Mouse (Mus musculus) adrenal gland, adult 18-20 months (tissue): ENCODE results near the gene Lyl1. TPM values are rescaled to one million over a fixed set of nuclear protein-coding genes. Genes with fewer than 3 reads are reported as not detected.

Experiments used
- DNase-seq, 2 experiments: peaks; one replicate each; pipeline ENCODE4 v3.0.0; 2021 to 2022; ENCODE audit warnings: low spot score in 2 of 2
- total RNA-seq, 2 experiments: library from RNA; stranded (reverse); gene quantifications; 1 replicate in 1 of 2; 2 replicates in 1 of 2; pipeline ENCODE4 v1.2.3; 2021

Lyl1 gene
- total RNA-seq, 2 experiments from 2014 or later, result 2.7 to 2.8 TPM

DNA sequence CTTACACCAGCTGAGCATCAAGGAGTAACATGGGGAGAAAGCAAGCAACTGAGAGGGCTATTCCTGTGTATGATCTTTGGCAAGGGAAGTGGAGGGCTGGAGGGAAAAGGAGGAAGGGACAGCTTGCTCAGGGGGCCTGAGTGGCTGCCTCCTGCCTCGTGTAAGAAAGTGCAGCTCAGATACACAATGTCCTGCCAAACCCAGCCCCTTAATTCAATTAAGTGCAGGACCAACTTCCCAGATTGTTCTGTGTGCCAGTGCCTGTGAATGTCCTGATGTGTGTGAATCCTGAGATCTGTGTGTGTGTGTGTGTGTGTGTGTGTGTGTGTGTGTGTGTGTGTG, 38.1 kb downstream of the Lyl1 start:
- DNase-seq, result no peak

- no peak for DNase-seq
Observed at GRCm38 (mm10) chr8:84740895-84741843, 39.9 kb downstream of the Lyl1 start.

DNA sequence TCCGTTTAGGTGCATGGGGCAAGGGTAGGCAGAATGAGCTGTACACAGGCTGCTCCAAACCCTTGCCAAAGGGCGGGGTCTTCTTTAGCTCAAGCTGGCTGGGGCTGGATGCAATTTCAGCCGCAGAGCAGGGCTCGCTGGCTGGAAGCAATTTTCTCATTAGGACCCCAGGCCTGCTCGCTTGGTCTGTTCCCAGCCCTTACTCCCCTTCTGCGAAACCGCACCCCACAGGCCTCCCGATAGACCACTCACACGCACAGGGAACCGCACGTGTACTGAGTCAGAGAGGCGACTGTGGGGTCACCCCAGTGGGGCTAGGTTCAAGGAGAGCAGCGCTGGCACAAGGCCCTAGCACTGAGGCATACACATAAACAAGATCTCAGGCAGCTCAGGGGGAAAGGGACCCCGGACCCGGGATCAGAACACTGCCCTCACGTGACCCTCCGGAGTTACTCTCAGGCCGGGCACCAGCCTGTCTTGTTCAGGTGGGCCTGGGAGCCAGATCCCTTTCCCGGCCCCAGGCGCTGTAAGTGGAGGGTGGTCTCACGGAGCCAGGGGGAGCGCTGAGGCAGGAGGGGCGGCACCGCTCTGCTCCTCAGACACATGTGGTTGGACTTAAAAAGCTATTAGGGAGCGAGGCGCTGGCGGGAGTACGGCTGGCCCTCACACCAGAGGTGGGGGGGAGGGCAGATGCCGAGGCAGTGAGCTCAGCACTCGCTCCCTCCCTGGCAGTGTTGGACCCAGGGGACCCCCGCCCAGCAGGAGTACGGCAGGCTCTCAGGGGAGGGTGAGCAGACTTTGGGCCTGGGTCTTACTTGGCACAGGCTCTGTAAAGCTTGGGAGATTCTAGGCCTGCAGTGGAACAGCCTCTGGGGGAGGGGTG, 41.2 kb downstream of the Lyl1 start:
- DNase-seq, result no peak

GRCm38 (mm10) chr8:84743054-84743415, 41.8 kb downstream of the Lyl1 start:
- no peak for DNase-seq

GRCm38 (mm10) chr8:84743517-84744420, 42.5 kb downstream of the Lyl1 start:
- peak in 1 of 2 experiments; percentile 60 for DNase-seq

DNA sequence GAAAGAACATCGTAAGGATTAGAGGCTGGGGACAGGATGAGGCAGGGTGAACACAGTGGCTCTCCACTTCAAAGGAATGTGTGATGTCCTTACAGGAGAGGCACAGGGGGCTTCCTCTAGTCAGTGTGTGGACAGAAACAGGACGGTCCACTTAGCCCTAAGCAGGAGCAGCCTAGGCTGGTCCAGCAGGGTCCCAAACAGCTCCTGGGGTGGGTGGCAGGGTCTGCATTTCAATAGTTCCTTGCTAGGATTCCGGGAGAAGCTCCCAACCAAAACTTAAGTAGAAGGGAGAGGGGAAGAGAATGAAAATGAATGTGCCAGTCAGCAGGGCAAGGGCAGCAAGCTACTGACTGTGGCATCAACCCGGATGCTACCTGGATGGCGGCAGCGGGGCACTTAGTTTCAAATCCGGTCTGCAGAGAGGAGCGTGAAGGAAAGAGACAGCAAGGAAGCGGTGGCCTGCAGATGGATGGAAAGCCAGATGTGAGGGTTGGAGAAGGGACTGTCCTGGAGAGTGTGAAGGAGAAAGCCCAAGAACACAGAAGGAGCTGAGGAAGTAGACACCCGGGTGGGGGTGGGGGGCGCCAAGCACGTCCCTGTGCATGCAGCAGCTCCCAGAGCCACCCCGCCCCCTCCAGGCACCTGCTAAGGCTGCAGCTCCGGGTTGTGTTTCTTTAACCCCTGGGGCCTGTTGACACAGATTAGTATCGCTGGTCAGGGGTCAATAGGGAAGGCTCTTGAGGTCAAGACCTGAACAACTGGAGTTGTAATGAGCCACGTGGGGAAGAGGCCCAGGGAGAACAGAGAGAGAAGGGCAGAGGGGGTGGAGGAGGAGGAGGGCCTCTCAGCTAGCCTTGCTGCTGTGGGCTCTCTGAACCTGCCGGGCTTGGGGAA, 44.0 kb downstream of the Lyl1 start:
- DNase-seq, result no peak

DNA sequence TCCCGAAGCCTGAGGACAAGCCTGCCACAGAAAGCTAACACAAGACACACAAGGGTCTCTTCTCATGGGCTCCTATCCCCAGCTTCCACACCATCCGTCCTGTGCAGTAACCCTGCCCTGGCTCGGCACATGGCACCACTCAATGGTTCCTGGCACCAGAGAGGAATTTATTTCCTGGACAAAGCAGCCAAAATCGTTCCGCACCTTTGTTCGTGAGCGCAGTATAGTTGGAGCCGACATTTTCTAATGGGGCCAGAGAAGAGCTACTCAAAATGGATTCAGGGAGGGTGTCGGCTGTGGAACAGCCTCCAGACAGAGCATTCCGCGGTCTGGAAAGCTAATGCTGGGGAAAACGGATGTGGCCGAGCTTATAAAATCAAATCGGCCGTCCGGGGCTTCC, 48.3 kb downstream of the Lyl1 start:
- DNase-seq, result no peak

- no peak for DNase-seq
Observed at GRCm38 (mm10) chr8:84752734-84753582, 51.7 kb downstream of the Lyl1 start.

Other genes with a start within 250 kb of the Lyl1 start
- 10 to 100 TPM; 20.7 to 24.6 TPM for gene Ier2, start 38.6 kb upstream of the Lyl1 start, total RNA-seq
- gene Trmt1, start 15.2 kb upstream of the Lyl1 start, total RNA-seq, result 10 to 100 TPM; 66.3 to 79.0 TPM
- gene Nacc1, start 13.6 kb upstream of the Lyl1 start, total RNA-seq, result 10 to 100 TPM; 71.3 to 77.8 TPM
- under 1 TPM; 0.45 to 0.76 TPM for gene G430095P16Rik, start 21.6 kb downstream of the Lyl1 start, total RNA-seq
- 100 to 1,000 TPM in 1 of 2 experiments, 10 to 100 TPM in 1; 92.2 to 127 TPM for gene Nfix, start 98.9 kb downstream of the Lyl1 start, total RNA-seq
- gene Dand5, start 121.4 kb downstream of the Lyl1 start, total RNA-seq, result 10 to 100 TPM; 10.6 to 10.8 TPM
- 10 to 100 TPM; 62.0 to 71.1 TPM for gene Gadd45gip1, start 130.1 kb downstream of the Lyl1 start, total RNA-seq
- gene Rad23a, start 139.2 kb downstream of the Lyl1 start, total RNA-seq, result 100 to 1,000 TPM; 109 to 113 TPM
- gene Calr, start 145.5 kb downstream of the Lyl1 start, total RNA-seq, result 100 to 1,000 TPM; 606 to 686 TPM
- gene Farsa, start 155.5 kb downstream of the Lyl1 start, total RNA-seq, result 10 to 100 TPM; 58.8 to 69.6 TPM
- gene Syce2, start 170.7 kb downstream of the Lyl1 start, total RNA-seq, result 1 to 10 TPM; 6.9 to 9.4 TPM
- gene Gcdh, start 192.5 kb downstream of the Lyl1 start, total RNA-seq, result 10 to 100 TPM; 52.4 to 56.5 TPM
- not detected for gene Klf1, start 200.5 kb downstream of the Lyl1 start, total RNA-seq
- 10 to 100 TPM; 11.2 to 12.5 TPM for gene Dnase2a, start 207.1 kb downstream of the Lyl1 start, total RNA-seq
- 1 to 10 TPM; 2.1 to 3.1 TPM for gene Mast1, start 235.9 kb downstream of the Lyl1 start, total RNA-seq
- gene Rtbdn, start 245.5 kb downstream of the Lyl1 start, total RNA-seq, result under 1 TPM in 1 of 2 experiments, not detected in 1; 0.16 TPM